Mouse (Mus musculus): ENCODE results near the gene Gja5.

Gene Gja5

GRCm38 (mm10) chr3:97117511-97117910 is 213.0 kb downstream of the Gja5 start:
- DNase-seq, result no peak

- DNase-seq, result no peak
Observed at GRCm38 (mm10) chr3:97118313-97118712, 213.8 kb downstream of the Gja5 start.

GRCm38 (mm10) chr3:97124193-97124592 is 219.7 kb downstream of the Gja5 start:
- no peak for DNase-seq

Data from layer of hippocampus, adult 9-11 months (tissue).